Mouse (Mus musculus): ENCODE data around the gene Bcat2. TPM values are rescaled to one million over a fixed set of nuclear protein-coding genes. Genes with fewer than 3 reads are reported as not detected.
A peak's percentile ranks its signal among the peaks of the same experiment; 100 is the strongest.

Bcat2 gene
- polyA plus RNA-seq (2021), result 57.2 TPM

DNA sequence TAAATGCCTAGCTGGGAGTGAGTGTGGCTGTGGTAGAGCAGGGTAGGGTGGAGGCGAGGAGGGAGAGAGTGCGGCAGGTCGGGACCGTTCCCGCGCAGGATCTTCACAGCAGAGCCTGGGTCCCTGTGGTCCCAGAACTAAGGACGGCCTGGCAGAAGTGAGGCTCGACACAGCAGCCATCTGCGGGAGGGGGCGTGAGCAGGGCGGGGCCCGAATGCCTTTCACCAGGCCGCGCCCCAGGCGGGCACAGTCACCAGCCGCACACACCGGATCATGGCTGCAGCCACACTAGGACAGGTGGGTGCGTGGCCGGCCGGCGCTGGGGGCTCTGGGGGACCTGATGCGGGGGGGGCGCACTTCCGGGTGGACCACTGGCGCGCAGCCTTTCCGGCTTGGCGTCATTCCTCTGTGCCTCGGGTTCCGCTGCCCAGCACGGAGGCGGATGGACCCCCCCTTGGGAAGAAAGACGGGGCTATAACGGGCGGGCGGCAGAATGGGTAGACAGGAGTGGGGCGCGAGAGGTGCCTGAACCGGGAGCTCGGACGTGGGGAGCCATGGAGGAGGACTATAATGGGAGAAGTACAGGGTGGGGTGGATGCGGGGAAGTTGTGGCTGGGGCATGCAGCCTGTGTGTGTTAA, at the start of gene Bcat2:
Gene Bcat2, plus strand, starts transcription at position 51 of the 639 bp plus-strand sequence.
- no peak for TF ChIP-seq CTCF (IDR thresholded peaks at IDR 0.05)
- DNase-seq (ENCODE audit: low read depth, low spot score) (no peak), ATAC-seq (peak; percentile 55)
- in situ Hi-C loops (cut with MboI; ENCODE audit: low pct_unique_long_range_greater_than_20kb), result no loop called here
- H3K27me3 ChIP-seq, result no peaks in the 10 kb centered on the region
- ChIA-PET CTCF (interaction anchor here (1.9 to 2.8 kb wide), 2 partner anchors 9 to 19 kb away, joined by 6 to 16 read pairs; no protein-coding TSS in a partner anchor), POLR2A (no interaction called here)

DNA sequence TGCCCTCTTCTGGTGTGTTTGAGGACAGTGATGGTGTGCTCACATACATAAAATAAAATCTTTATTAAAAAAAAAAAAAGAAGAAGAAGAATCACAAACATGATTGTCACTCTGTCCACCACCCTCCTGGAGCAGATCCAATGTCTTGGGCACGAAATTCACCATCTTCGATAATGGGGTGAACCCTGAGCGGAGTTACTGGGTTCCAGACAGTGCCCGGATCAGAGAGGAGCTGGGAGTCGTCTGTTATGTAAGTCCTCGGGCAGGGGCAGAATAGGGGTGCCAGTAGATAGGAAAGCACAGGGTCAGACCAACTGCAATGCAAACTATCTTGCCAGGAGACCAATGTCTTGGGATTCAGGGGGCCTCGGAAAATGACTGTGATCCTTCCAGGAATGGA, 49.3 kb upstream of the Bcat2 start:
- H3K27me3 ChIP-seq, result no peaks in the 10 kb centered on the region
- in situ Hi-C loops (cut with MboI; ENCODE audit: low pct_unique_long_range_greater_than_20kb), result no loop called here
- CTCF ChIA-PET, result interaction anchor here (1.7 kb wide), 1 partner anchor 41 kb away, joined by 6 read pairs; no protein-coding TSS in a partner anchor
- POLR2A ChIA-PET, result no interaction called here
- no peak for TF ChIP-seq CTCF (IDR thresholded peaks at IDR 0.05)
- ATAC-seq (no peak), DNase-seq (ENCODE audit: low read depth, low spot score) (no peak)

DNA sequence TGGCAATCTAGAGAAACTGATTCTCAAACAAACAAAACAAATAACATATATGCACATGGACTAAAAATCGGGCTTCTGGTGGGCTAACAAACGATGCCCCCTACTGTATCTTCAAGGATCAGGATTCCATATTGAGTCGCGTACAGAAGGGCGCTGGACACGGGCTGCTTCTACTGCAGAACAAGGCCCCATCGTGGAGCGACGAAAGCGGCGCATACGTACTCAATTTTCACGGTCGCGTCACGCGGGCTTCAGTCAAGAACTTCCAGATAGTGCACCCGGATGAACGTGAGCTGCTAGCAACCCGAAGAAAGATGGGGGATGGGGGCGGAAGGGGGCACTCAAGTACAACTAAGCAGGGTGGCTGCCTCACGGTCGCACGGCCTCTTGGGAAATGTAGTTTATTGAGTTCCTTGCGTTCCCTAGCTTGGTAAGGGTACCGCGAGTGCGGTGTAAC, 48.2 kb upstream of the Bcat2 start:
- ChIA-PET CTCF (interaction anchor here (0.6 to 2.6 kb wide), 5 partner anchors 17 to 161 kb away, joined by 3 to 8 read pairs (median 6); no protein-coding TSS in a partner anchor), POLR2A (interaction anchor here (0.8 to 1.1 kb wide), 2 partner anchors 17 to 47 kb away, joined by 3 to 4 read pairs; no protein-coding TSS in a partner anchor)
- H3K27me3 ChIP-seq, result no peaks in the 10 kb centered on the region
- no peak for ATAC-seq
- in situ Hi-C loops (cut with MboI; ENCODE audit: low pct_unique_long_range_greater_than_20kb), result no loop called here
- no peak for TF ChIP-seq CTCF (IDR thresholded peaks at IDR 0.05)
- no peak for DNase-seq (ENCODE audit: low read depth, low spot score)

DNA sequence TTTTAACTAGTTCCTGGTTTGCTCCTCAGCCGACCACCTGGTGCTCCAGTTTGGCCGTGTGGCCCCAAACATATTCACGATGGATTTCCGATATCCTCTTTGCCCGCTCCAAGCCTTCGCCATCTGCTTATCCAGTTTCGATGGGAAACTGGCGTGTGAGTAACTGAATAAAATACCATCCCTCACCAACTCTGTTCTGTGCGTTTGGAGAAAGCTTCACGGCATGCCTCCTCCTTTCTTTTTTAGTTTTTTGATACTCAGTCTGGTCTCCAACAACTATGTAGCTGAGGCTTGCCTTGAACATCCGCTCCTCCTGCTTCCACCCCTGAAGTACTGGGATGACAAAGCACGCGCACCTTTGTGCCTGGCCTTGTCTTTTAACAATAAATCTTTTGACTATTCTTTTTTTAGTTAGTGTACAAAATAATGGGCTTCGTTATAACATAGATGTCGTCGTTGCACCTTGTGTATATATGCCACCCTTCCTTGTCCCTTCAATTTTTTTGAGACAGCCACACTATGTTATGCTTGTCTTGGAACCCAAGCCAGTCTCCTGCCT, 47.7 kb upstream of the Bcat2 start:
- no peak for TF ChIP-seq CTCF (IDR thresholded peaks at IDR 0.05)
- POLR2A ChIA-PET, result interaction anchor here (0.8 to 1.1 kb wide), 2 partner anchors 16 to 47 kb away, joined by 3 to 4 read pairs; no protein-coding TSS in a partner anchor
- no peaks in the 10 kb centered on the region for H3K27me3 ChIP-seq
- CTCF ChIA-PET, result interaction anchor here (0.6 to 2.6 kb wide), 5 partner anchors 17 to 160 kb away, joined by 3 to 8 read pairs (median 6); no protein-coding TSS in a partner anchor
- DNase-seq (ENCODE audit: low read depth, low spot score) (no peak), ATAC-seq (no peak)
- in situ Hi-C loops (cut with MboI; ENCODE audit: low pct_unique_long_range_greater_than_20kb), result no loop called here

GRCm38 (mm10) chr7:45522957-45523676, 46.8 kb upstream of the Bcat2 start:
- ATAC-seq (peak; percentile 14), DNase-seq (ENCODE audit: low read depth, low spot score) (no peak)
- CTCF ChIA-PET, result interaction anchor here (1.0 to 2.6 kb wide), 4 partner anchors 13 to 159 kb away, joined by 4 to 8 read pairs (median 6); partner anchors contain the start of gene Nucb1
- no peaks in the 10 kb centered on the region for H3K27me3 ChIP-seq
- POLR2A ChIA-PET, result interaction anchor here (0.7 kb wide), 1 partner anchor 124 kb away, joined by 3 read pairs; no protein-coding TSS in a partner anchor
- TF ChIP-seq CTCF (IDR thresholded peaks at IDR 0.05), result no peak
- in situ Hi-C loops (cut with MboI; ENCODE audit: low pct_unique_long_range_greater_than_20kb), result no loop called here

DNA sequence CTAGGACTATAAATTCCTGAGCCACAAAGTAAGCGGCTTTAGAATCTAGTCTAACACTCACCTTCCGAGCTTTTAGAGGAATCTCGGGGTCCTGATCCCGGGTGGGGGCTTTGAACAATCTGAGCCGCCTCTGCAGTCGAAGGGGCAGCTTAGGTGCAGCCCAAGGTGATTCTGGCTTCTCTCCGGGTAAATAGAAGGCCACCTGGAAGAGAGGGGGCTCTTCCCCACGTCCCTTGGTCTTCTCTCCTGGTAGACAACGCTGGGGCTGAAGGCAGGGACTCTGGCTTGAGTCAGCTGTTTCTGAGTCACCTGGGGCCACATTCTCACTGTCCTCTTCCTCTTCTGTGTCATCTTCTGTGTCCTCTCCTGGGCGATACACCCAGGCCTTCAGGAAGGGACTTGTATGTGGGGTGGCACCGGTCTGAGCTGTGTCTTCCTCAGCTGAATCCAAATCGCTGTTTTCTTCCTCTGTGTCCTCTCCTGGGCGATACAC, 46.2 kb upstream of the Bcat2 start:
- POLR2A ChIA-PET, result interaction anchor here (0.7 kb wide), 1 partner anchor 123 kb away, joined by 3 read pairs; no protein-coding TSS in a partner anchor
- no peak for TF ChIP-seq CTCF (IDR thresholded peaks at IDR 0.05)
- ATAC-seq (no peak), DNase-seq (ENCODE audit: low read depth, low spot score) (no peak)
- CTCF ChIA-PET, result interaction anchor here (1.0 to 2.6 kb wide), 4 partner anchors 13 to 159 kb away, joined by 4 to 8 read pairs (median 6); partner anchors contain the start of gene Nucb1
- H3K27me3 ChIP-seq, result no peaks in the 10 kb centered on the region
- in situ Hi-C loops (cut with MboI; ENCODE audit: low pct_unique_long_range_greater_than_20kb), result no loop called here

GRCm38 (mm10) chr7:45524841-45525621, 44.9 kb upstream of the Bcat2 start:
- ATAC-seq, result peak; percentile 28
- CTCF ChIA-PET, result interaction anchor here (1.5 kb wide), 1 partner anchor 48 kb away, joined by 4 read pairs; no protein-coding TSS in a partner anchor
- in situ Hi-C loops (cut with MboI; ENCODE audit: low pct_unique_long_range_greater_than_20kb), result no loop called here
- TF ChIP-seq CTCF (IDR thresholded peaks at IDR 0.05), result no peak
- no peaks in the 10 kb centered on the region for H3K27me3 ChIP-seq
- POLR2A ChIA-PET, result interaction anchor here (0.6 to 2.0 kb wide), 6 partner anchors 13 to 68 kb away, joined by 3 to 6 read pairs (median 4); no protein-coding TSS in a partner anchor
- no peak for DNase-seq (ENCODE audit: low read depth, low spot score)

GRCm38 (mm10) chr7:45525809-45526473, 44.0 kb upstream of the Bcat2 start, which contains the start of the genes Ppp1r15a and Plekha4:
Gene Ppp1r15a, minus strand, starts transcription at chr7:45526268.
Gene Plekha4, plus strand, starts transcription at chr7:45526330.
- DNase-seq (ENCODE audit: low read depth, low spot score) (peak; percentile 82), ATAC-seq (peak; percentile 36)
- POLR2A ChIA-PET, result interaction anchor here (0.6 to 2.0 kb wide), 7 partner anchors 17 to 164 kb away, joined by 3 to 6 read pairs (median 4); no protein-coding TSS in a partner anchor
- CTCF ChIA-PET, result interaction anchor here (1.4 kb wide), 1 partner anchor 49 kb away, joined by 3 read pairs; no protein-coding TSS in a partner anchor
- H3K27me3 ChIP-seq, result no peaks in the 10 kb centered on the region
- no peak for TF ChIP-seq CTCF (IDR thresholded peaks at IDR 0.05)
- in situ Hi-C loops (cut with MboI; ENCODE audit: low pct_unique_long_range_greater_than_20kb), result no loop called here
